Mouse (Mus musculus): ENCODE data around the gene Plppr1. TPM values are rescaled to one million over a fixed set of nuclear protein-coding genes. Genes with fewer than 3 reads are reported as not detected.

The Plppr1 gene
- total and polyA plus RNA-seq, 3 experiments: not detected

- Histone ChIP-seq H3K9ac (ENCODE audit: insufficient read depth, low read depth) (no peak overlapping the region), H3K36me3 (replicated peaks in 1 of 2; ENCODE audit: control insufficient read depth in 1 of 2, insufficient read depth in 1 of 2, low read length in 1 of 2) (no peaks in the 10 kb centered on the region), H3K4me3 (replicated peaks in 1 of 3; ENCODE audit: low read depth in 2 of 3, low read length in 2 of 3, poor library complexity in 1 of 3) (no peak overlapping the region), H3K79me2 (replicated peaks; ENCODE audit: control insufficient read depth, extremely low read depth, insufficient read depth, poor library complexity, severe bottlenecking) (no peaks in the 10 kb centered on the region), H3K27ac (ENCODE audit: insufficient read depth, low read depth) (no peak overlapping the region), H3K4me1 (ENCODE audit: control insufficient read depth in 1 of 2, insufficient read depth in 2 of 2) (peaks cover 0 to 7% of the 10 kb centered on the region in 2 experiments; a peak in 1 of 4 replicates), H3K4me2 (ENCODE audit: insufficient read depth, low read depth, poor library complexity, severe bottlenecking) (no peak overlapping the region), H3K9me3 (replicated peaks; ENCODE audit: low read length) (no peaks in the 10 kb centered on the region), H3K27me3 (replicated peaks) (no peaks in the 10 kb centered on the region)
- dilution Hi-C loops (cut with MboI; ENCODE audit: extremely low pct_ligation_motif_present, extremely low pct_unique_long_range_greater_than_20kb, low sequenced_read_pairs) (no loop called here), in situ Hi-C loops (cut with MboI; ENCODE audit: low pct_ligation_motif_present, low pct_unique_long_range_greater_than_20kb, low sequenced_read_pairs) (no loop called here)
- no peak for TF ChIP-seq SIN3A (IDR thresholded peaks at IDR 0.05; ENCODE audit: low read length)
- TF ChIP-seq GABPA (IDR thresholded peaks at IDR 0.05; ENCODE audit: insufficient replicate concordance, low read depth, low read length): no peak
- TF ChIP-seq POLR2AphosphoS2 (IDR thresholded peaks at IDR 0.05; ENCODE audit: low read depth, low read length): no peak
- no peak for TF ChIP-seq MEF2A (IDR thresholded peaks at IDR 0.05; ENCODE audit: borderline replicate concordance, low read depth, low read length)
- TF ChIP-seq CTCF (conservative IDR thresholded peaks at IDR 0.05 in 1 of 2, IDR thresholded peaks at IDR 0.05 in 1 of 2; ENCODE audit: low read depth in 2 of 2, low read length in 2 of 2): no peak
- TF ChIP-seq MAX (IDR thresholded peaks at IDR 0.05; ENCODE audit: low read length): no peak
- TF ChIP-seq ZC3H11A (IDR thresholded peaks at IDR 0.05; ENCODE audit: low read depth, low read length): no peak
- no peak for TF ChIP-seq NRF1 (IDR thresholded peaks at IDR 0.05; ENCODE audit: low read depth, low read length)
- TF ChIP-seq MAZ (IDR thresholded peaks at IDR 0.05; ENCODE audit: low read depth, low read length): no peak
- no peak for TF ChIP-seq HCFC1 (IDR thresholded peaks at IDR 0.05; ENCODE audit: low read depth, low read length)
- DNase-seq (ENCODE audit: extremely low read depth): no peak
Measured at GRCm38 (mm10) chr4:49348677-49349076, 289.6 kb downstream of the Plppr1 start.

DNA sequence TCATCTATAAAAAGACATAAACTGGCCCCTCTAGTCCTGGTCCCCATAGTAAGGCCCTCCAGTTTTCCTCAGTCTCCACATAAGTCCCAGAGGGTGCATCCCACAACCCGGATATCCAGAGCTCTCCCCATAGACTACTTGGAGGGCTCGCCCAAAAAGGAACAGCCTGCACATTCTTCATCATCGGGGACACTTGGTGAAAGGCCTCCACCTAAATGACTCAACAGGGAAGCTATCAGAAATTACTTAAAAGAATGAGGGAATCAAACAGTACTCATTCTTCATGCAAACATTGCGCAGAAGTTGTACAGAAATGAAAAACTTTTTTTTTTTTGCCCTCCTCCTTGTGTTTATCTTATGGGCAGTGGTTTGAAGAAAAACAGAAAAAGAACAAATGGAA, 291.4 kb downstream of the Plppr1 start:
- Histone ChIP-seq H3K9me3 (replicated peaks; ENCODE audit: low read length) (no peaks in the 10 kb centered on the region), H3K27ac (ENCODE audit: insufficient read depth, low read depth) (no peak overlapping the region), H3K4me3 (replicated peaks in 1 of 3; ENCODE audit: low read depth in 2 of 3, low read length in 2 of 3, poor library complexity in 1 of 3) (no peak overlapping the region), H3K36me3 (replicated peaks in 1 of 2; ENCODE audit: control insufficient read depth in 1 of 2, insufficient read depth in 1 of 2, low read length in 1 of 2) (no peaks in the 10 kb centered on the region), H3K27me3 (replicated peaks) (no peaks in the 10 kb centered on the region), H3K79me2 (replicated peaks; ENCODE audit: control insufficient read depth, extremely low read depth, insufficient read depth, poor library complexity, severe bottlenecking) (no peaks in the 10 kb centered on the region), H3K9ac (ENCODE audit: insufficient read depth, low read depth) (no peak overlapping the region), H3K4me2 (ENCODE audit: insufficient read depth, low read depth, poor library complexity, severe bottlenecking) (no peak overlapping the region), H3K4me1 (ENCODE audit: control insufficient read depth in 1 of 2, insufficient read depth in 2 of 2) (0 out of 4 replicates have a peak, but pooled peaks cover 0 to 3% of the 10 kb centered on the region in 2 experiments)
- dilution Hi-C loops (cut with MboI; ENCODE audit: extremely low pct_ligation_motif_present, extremely low pct_unique_long_range_greater_than_20kb, low sequenced_read_pairs): no loop called here
- TF ChIP-seq JUND (conservative IDR thresholded peaks at IDR 0.05; ENCODE audit: low read depth, low read length) (no peak), JUN (IDR thresholded peaks at IDR 0.05; ENCODE audit: insufficient read depth, low read depth, low read length) (no peak), EP300 (IDR thresholded peaks at IDR 0.05; ENCODE audit: low read length) (no peak), RAD21 (IDR thresholded peaks at IDR 0.05; ENCODE audit: low read depth, low read length) (no peak), ETS1 (conservative IDR thresholded peaks at IDR 0.05; ENCODE audit: low read depth, low read length) (no peak), MAX (IDR thresholded peaks at IDR 0.05; ENCODE audit: low read length) (no peak), CHD1 (IDR thresholded peaks at IDR 0.05; ENCODE audit: low read depth, low read length) (no peak), ZNF384 (IDR thresholded peaks at IDR 0.05; ENCODE audit: low read depth, low read length) (no peak), E2F4 (IDR thresholded peaks at IDR 0.05; ENCODE audit: insufficient replicate concordance, low read depth, low read length) (no peak), GABPA (IDR thresholded peaks at IDR 0.05; ENCODE audit: insufficient replicate concordance, low read depth, low read length) (no peak), USF2 (conservative IDR thresholded peaks at IDR 0.05; ENCODE audit: low read depth, low read length) (no peak), IRF4 (IDR thresholded peaks at IDR 0.05; ENCODE audit: low read depth, low read length) (no peak), SIN3A (IDR thresholded peaks at IDR 0.05; ENCODE audit: low read length) (no peak), UBTF (IDR thresholded peaks at IDR 0.05; ENCODE audit: low read depth, low read length) (no peak)
- in situ Hi-C loops (cut with MboI; ENCODE audit: low pct_ligation_motif_present, low pct_unique_long_range_greater_than_20kb, low sequenced_read_pairs): no loop called here
- DNase-seq (ENCODE audit: extremely low read depth): no peak
